Mouse (Mus musculus) midbrain, embryonic 16.5 days (tissue): ENCODE results near the gene Grhpr. TPM values are rescaled to one million over a fixed set of nuclear protein-coding genes. Genes with fewer than 3 reads are reported as not detected.
"Not testable (repeated sequence)": the region's sequence is repeated elsewhere in the genome, so short reads cannot be mapped to it uniquely, and the experiment has no call there.

Source experiments
- ATAC-seq: fragments of 200-750 bp; cut with Nextera tagmentation; 2 replicates; pipeline ENCODE4 v1.8.0; 2017; ENCODE audit warnings: moderate TSS enrichment
- H3K27ac ChIP-seq: fragments of 300-500 bp; sonication (generic); 2 replicates; pipeline ENCODE4 v1.5.1; 2014; ENCODE audit warnings: mild to moderate bottlenecking, low read length, mixed read lengths
- H3K27me3 ChIP-seq: fragments of 300-500 bp; sonication (generic); 2 replicates; pipeline ENCODE4 v1.6.1; 2014; ENCODE audit warnings: low read depth, low read length, mixed read lengths; ENCODE audit not compliant: control insufficient read depth, insufficient read depth
- H3K36me3 ChIP-seq: fragments of 300-500 bp; sonication (generic); 2 replicates; pipeline ENCODE4 v1.6.1; 2014; ENCODE audit warnings: mild to moderate bottlenecking, low read length, moderate library complexity, mixed read lengths; ENCODE audit not compliant: control insufficient read depth, insufficient read depth
- H3K4me1 ChIP-seq: fragments of 300-500 bp; sonication (generic); 2 replicates; pipeline ENCODE4 v1.6.1; 2014; ENCODE audit warnings: mild to moderate bottlenecking, low read length, mixed read lengths; ENCODE audit not compliant: control insufficient read depth, insufficient read depth
- H3K4me2 ChIP-seq: fragments of 300-500 bp; sonication (generic); 2 replicates; pipeline ENCODE4 v1.6.1; 2014; ENCODE audit warnings: mild to moderate bottlenecking, low read length, mixed read lengths
- H3K4me3 ChIP-seq: fragments of 300-500 bp; sonication (generic); 2 replicates; pipeline ENCODE4 v1.5.1; 2014; ENCODE audit warnings: low read depth, mild to moderate bottlenecking, low read length, moderate library complexity, mixed read lengths
- H3K9ac ChIP-seq: fragments of 300-500 bp; sonication (generic); 2 replicates; pipeline ENCODE4 v1.6.1; 2014; ENCODE audit warnings: low read depth, low read length, mixed read lengths
- H3K9me3 ChIP-seq: fragments of 300-500 bp; sonication (generic); replicated peaks from 2 replicates; pipeline ENCODE4 v1.6.1; 2014; ENCODE audit warnings: mild to moderate bottlenecking, low read length, mixed read lengths; ENCODE audit not compliant: control insufficient read depth, poor library complexity, severe bottlenecking
- WGBS: fragments of 180-500 bp; shearing (Covaris S2); extraction: QIAGEN DNeasy Blood & Tissue Kit; methylation state at CpG from one replicate; pipeline ENCODE4 v1.1.7; 2014; 5-methylcytosine and 5-hydroxymethylcytosine counted together
- polyA plus RNA-seq: library from polyadenylated mRNA; unstranded; fragments of >200 nt; fragmentation: Nextera tagmentation; extraction: Ambion mirVana; gene quantifications from 2 replicates; pipeline ENCODE4 v1.2.1, GENCODE M21; 2015

Grhpr gene
- polyA plus RNA-seq, 1 experiment from 2014 or later: 27.2 TPM

- peaks cover 11% of the 10 kb centered on the region; the same call in 1 of the 2 replicates for H3K4me1 ChIP-seq
- 18% methylated on average over 5 of the region's 5 CpGs for WGBS
- ATAC-seq: no peak
- H3K27ac ChIP-seq: no peak overlapping the region
- no peaks in the 10 kb centered on the region for H3K36me3 ChIP-seq
- peak overlapping the region; percentile 57 for H3K4me3 ChIP-seq
- H3K9ac ChIP-seq: no peak overlapping the region
- H3K9me3 ChIP-seq: no peaks in the 10 kb centered on the region
- H3K27me3 ChIP-seq: no peaks in the 10 kb centered on the region
- peak overlapping the region; percentile 91 for H3K4me2 ChIP-seq
Observed at GRCm38 (mm10) chr4:44981974-44982287, 736 bp downstream of the Grhpr start.

DNA sequence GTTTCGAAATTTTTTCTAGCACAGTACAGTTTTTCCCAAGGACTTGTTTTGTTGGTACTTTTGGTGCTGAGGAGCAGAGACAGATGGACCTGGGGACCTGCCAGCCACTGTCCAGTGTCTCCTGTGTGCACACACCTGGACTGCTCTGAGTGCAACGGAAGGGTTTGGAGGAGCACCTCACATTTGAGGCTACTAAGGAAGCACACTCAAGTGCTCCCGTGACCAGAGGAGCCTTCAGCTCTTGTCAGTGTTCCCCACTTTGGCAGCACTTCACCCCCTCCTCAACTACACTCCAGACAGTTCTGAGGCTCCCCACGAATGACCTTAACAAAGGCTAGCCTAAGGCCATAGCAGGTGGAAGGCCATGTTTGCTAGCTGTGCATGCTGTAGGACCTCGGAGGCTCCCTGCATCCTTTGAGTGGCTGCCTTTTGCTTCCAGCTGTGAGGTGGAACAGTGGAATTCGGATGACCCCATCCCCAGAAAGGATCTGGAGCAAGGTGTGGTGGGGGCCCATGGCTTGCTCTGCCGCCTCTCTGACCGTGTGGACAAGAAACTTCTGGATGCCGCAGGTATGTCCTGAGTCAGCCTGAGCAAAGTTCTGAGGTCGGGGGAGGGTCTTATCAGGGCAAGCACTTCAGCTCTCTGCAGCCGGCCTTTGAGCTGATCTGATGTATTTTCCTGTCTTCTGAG is 1.4 kb downstream of the Grhpr start:
- WGBS: 77% methylated on average over 11 of the region's 11 CpGs
- Histone ChIP-seq H3K4me1 (peaks cover 11% of the 10 kb centered on the region; the same call in 1 of the 2 replicates), H3K27ac (no peak overlapping the region), H3K4me2 (no peak overlapping the region), H3K36me3 (no peaks in the 10 kb centered on the region), H3K27me3 (no peaks in the 10 kb centered on the region), H3K4me3 (no peak overlapping the region), H3K9ac (no peak overlapping the region), H3K9me3 (no peaks in the 10 kb centered on the region)
- no peak for ATAC-seq

DNA sequence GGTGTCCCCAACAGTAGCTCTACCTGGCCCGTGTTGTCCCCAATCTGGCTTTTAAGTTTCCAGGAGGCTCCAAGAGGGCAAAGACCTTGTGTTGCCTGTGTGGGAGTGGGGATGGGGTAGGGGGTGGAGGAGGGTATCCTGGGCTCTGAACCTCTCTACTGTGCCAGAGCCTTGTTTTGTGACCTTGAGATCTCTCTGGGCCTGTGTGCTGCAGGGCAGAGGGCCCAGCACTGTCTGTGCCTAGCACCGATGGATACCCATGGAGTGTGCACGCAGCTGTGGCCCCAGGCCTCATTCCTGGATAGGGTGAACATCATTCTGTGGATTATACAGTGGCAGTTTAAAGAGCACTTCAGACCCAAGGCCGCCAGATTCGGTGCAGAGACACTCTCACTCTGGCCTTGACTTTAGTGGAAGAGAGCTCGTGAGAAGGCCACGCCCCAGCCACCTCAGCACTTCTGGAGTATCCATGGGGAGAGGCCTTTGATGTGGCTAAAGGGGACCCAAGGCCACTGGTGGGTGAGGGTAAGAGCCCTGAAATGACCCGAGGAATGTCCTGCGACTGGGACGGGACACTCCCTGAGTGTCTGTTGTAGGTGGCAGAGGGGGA is 2.0 kb downstream of the Grhpr start:
- Histone ChIP-seq H3K9ac (no peak overlapping the region), H3K9me3 (no peaks in the 10 kb centered on the region), H3K4me3 (no peak overlapping the region), H3K27ac (no peak overlapping the region), H3K4me1 (peaks cover 11% of the 10 kb centered on the region; the same call in 1 of the 2 replicates), H3K4me2 (no peak overlapping the region), H3K27me3 (no peaks in the 10 kb centered on the region), H3K36me3 (peaks cover 1% of the 10 kb centered on the region; the same call in 1 of the 2 replicates)
- no peak for ATAC-seq
- 90% methylated on average over 10 of the region's 10 CpGs for WGBS

DNA sequence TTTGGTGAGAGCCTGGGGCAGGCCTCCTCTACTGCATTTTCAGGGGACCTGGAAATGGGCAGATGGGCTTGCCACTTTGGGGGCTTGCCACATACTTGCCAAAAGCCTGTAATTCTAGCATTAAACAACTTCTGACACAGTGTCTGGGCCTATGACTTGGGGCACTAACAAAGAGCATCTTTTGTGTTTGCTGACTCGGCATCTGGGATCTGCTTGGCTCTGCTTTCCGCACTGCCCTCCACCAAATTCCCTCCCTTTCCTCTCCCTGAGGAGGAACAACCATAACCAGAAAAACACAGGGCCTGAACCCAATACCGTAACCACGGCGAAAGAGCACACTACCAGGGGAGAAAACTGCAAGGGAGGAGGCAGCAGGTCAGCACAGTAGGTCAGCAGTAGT is 9.4 kb downstream of the Grhpr start:
- ATAC-seq: no peak
- 94% methylated on average over 5 of the region's 5 CpGs for WGBS
- Histone ChIP-seq H3K4me3 (no peak overlapping the region), H3K9me3 (no peaks in the 10 kb centered on the region), H3K4me2 (no peak overlapping the region), H3K27me3 (no peaks in the 10 kb centered on the region), H3K9ac (no peak overlapping the region), H3K4me1 (no peaks in the 10 kb centered on the region), H3K36me3 (peaks cover 16% of the 10 kb centered on the region; the same call in 1 of the 2 replicates), H3K27ac (no peak overlapping the region)

DNA sequence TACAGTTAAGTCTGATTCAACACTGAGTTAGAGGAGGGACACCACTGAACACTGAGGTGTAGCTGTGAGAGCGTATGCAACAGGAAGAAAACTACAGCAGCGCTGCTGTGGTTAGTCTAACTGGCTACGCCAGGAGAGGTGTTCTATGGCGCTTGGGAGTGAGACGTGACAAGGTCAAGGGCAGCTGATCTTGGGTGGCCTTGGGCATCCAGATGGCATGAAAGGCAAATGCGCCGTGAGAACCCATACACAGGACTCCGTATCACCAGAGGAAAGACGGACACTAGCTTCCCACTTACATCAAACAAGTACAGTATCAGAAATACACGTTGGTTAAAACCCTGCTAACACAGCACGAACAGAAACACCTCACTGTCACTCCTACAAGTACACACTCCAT is 11.1 kb downstream of the Grhpr start:
- not testable (repeated sequence) for H3K27me3 ChIP-seq, H3K9ac ChIP-seq, H3K4me1 ChIP-seq, ATAC-seq, H3K27ac ChIP-seq, H3K4me3 ChIP-seq, H3K4me2 ChIP-seq, H3K9me3 ChIP-seq
- peaks cover 16% of the 10 kb centered on the region; the same call in 1 of the 2 replicates for H3K36me3 ChIP-seq
- 94% methylated on average over 11 of the region's 11 CpGs for WGBS

DNA sequence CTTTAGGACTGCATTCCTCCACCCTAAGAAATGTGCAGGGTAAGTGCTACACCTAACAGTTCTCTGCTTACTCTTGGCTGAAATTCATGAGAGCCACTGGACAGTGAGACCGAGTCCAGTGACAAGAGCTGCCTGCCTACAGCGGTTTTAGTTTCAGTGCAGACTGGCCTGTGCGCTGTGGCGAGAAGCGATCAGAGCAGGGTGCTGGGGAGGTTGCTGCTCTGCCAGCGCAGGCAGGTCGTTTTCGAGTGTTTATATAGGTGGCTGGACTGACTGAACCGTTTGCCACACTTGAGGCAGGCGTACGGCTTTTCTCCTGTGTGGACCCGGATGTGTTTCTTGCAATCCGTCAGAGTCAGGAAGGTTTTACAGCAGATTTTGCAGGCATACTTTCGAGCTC is 12.0 kb downstream of the Grhpr start:
- H3K4me1 ChIP-seq, H3K27me3 ChIP-seq, H3K4me3 ChIP-seq, H3K27ac ChIP-seq, H3K4me2 ChIP-seq, H3K9ac ChIP-seq, H3K9me3 ChIP-seq, ATAC-seq: not testable (repeated sequence)
- 91% methylated on average over 14 of the region's 14 CpGs for WGBS
- H3K36me3 ChIP-seq: peaks cover 15% of the 10 kb centered on the region; the same call in 1 of the 2 replicates

GRCm38 (mm10) chr4:44993847-44994246 is 12.7 kb downstream of the Grhpr start:
- H3K4me2 ChIP-seq: no peak overlapping the region
- H3K36me3 ChIP-seq: peaks cover 13% of the 10 kb centered on the region; the same call in 1 of the 2 replicates
- 92% methylated on average over 9 of the region's 9 CpGs for WGBS
- H3K4me3 ChIP-seq: no peak overlapping the region
- H3K4me1 ChIP-seq: no peaks in the 10 kb centered on the region
- no peak overlapping the region for H3K9ac ChIP-seq
- H3K27ac ChIP-seq: no peak overlapping the region
- no peaks in the 10 kb centered on the region for H3K9me3 ChIP-seq
- no peaks in the 10 kb centered on the region for H3K27me3 ChIP-seq
- no peak for ATAC-seq

DNA sequence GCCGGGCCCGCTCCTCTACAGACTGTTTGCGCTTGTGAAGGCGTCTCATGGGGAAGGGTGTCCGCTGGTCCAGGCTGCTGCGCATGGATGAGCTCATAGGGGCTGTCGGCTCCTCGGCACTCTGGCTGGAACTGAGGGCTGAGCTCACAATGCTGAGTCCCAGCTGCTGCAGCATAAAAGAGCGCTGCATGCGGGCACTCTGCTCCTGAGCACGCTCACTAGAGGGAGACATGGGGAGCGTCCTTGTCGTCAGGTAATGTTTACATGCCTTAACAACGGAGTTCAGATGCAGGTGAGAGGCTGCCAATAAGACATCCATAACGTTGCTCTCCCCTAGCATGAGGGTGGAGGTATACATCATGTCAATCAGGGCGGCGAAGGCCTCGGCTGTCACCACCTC is 13.6 kb downstream of the Grhpr start:
- H3K36me3 ChIP-seq: peaks cover 13% of the 10 kb centered on the region; the same call in 1 of the 2 replicates
- 84% methylated on average over 18 of the region's 18 CpGs for WGBS
- no peak overlapping the region for H3K4me2 ChIP-seq
- no peaks in the 10 kb centered on the region for H3K4me1 ChIP-seq
- no peak overlapping the region for H3K9ac ChIP-seq
- H3K27ac ChIP-seq: no peak overlapping the region
- 0 out of 2 replicates have a peak, but pooled peaks have one; percentile 30 for ATAC-seq
- H3K9me3 ChIP-seq: no peaks in the 10 kb centered on the region
- no peak overlapping the region for H3K4me3 ChIP-seq
- H3K27me3 ChIP-seq: no peaks in the 10 kb centered on the region

GRCm38 (mm10) chr4:44998071-44998470 is 16.9 kb downstream of the Grhpr start:
- Histone ChIP-seq H3K27ac (no peak overlapping the region), H3K27me3 (no peaks in the 10 kb centered on the region), H3K4me3 (no peak overlapping the region), H3K9ac (no peak overlapping the region), H3K36me3 (peaks cover 9% of the 10 kb centered on the region; the same call in 1 of the 2 replicates), H3K4me2 (no peak overlapping the region), H3K4me1 (no peaks in the 10 kb centered on the region), H3K9me3 (no peaks in the 10 kb centered on the region)
- WGBS: 76% methylated on average over 3 of the region's 3 CpGs
- ATAC-seq: no peak
